Mouse (Mus musculus): ENCODE data around the gene Skida1.

The Skida1 gene

DNA sequence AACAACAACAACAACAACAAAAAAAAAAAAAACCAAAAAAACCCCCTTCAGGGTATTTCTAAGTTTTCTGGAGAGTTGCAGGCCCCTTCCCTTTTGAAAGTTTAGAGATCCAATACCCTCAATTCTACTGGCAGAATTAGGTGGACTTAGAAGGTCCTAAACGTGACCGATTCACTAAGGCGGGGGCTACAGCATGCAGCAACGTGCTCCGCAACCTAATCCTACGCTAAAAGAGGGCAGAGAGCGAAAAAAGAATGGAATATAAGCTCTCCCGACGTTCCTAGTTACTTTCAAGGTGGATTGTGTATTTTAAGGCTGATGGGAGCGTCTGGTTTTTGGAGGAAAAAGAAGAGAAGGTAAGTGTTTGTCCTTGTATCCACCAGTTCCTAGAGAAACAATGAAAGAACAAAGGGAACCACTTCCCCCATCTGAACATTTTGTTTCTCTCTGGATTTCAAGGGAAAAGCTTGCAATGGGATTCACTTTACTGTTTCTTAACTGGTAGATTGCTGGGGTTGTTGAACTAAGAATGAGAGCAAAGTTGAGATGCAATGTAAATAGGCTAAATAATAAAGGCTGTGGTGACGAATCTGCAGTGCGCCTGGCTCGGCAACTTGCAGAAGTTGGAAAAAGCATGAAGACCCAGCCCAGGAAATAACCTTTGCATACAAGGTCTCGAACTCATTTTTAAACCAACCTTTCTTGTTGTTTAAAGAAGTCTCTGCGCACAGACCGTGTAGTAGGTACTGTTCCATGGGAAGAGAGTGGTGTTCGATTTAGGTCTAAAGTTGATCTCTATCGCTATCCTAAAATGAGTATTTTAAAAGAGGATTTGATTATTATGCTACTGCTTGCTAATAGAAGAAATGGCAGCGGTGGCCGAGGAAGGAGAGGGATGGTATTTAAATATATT, 6.4 kb upstream of the Skida1 start, which contains the start of gene Mllt10:
Gene Mllt10 (plus strand): TSS at position 222 of the 913 bp plus-strand sequence.
- peak; percentile 41 for DNase-seq (ENCODE audit: low read depth)

DNA sequence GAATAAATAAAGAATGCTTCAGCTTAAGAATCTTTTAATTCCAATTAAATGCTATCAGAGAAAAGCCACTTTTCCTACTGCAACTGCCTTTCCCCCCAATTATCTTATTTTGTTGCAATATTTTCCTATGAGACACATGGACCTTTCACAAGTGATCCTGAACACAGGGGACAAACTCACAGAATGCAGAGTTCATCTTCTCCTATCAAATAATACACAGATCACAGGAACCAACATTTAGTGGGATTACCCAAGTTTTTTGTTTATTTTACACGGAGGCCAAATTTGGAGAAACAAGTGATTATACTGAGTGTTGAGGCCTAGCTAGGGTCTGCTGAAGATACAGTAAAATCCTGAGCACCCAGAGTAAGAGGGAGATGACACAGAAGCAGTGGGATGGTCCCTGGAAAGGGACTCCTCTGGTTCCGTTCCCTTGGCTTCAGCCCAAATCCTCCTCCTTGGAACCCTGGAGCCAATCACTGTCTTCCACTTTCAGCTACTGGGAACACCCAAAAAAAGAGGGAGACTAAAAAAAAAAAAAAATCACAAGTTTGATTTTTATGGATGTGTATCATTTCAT, 5.2 kb upstream of the Skida1 start:
- DNase-seq (ENCODE audit: low read depth) = no peak

DNA sequence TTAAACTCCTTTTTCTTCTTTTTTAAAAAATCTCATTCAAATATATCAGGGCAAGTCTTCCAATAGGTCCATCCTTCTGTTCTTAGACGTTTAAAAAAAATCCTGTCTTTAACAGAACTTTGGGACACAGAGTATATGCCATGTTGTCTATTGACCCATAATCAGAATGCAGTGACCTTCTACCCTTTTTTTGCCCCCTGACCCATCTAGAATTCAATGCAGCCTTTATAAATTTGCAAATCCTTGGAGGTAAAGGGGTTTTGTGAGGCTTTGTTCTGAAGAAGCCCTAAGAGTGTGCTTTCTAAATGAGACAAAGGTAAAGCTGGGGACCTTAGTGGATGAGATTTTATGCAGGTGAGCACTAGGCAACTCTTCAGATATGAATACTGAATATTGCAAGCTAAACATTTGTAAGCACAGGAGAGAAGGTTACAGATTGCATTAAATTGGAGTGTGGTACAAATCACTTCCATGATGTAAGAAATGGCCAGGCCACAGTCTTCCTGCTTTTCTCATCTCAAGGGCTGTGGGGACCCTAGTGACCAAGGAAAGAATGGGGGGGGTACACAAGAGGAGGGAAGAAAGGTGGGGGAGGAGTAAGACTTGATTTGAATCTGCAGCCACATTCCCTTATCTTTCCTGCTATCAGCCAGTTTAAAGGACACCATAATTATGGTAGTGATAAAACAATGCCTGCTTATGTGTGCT, 4.5 kb upstream of the Skida1 start:
- DNase-seq (ENCODE audit: low read depth) = no peak

DNA sequence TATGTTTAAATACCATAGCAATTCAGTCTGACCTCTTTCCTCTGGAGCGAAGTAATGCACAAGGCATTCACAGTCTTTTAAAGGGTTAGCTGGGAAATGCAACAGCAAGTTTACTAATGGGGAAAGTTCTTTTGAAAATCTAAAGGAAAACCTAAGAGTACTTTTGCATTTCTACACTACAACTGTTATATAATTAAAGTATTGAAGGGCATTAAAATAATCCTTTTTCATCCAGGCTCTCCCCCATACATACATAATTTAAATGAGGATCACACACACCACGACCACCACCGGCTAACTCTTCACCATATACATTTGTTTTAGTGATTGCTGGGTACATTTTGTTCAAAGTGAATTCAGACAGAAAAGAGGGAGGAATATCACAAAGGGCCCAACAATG, 3.7 kb upstream of the Skida1 start:
- no peak for DNase-seq (ENCODE audit: low read depth)

DNA sequence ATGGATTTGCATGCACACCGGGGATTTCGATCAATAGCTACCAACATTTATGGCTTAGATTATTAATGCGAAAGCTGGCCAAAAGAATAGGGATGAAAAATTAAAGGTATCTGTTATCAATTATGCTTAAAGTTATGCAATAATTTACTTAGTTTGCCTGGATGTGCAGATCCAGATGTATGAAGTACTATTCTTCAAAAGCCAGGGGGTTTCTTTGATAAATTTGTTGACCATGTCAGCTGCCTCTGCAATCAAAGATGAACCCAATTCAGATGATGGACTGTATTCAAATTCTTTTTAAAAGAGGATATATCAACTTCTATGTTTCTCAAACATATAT, 3.0 kb upstream of the Skida1 start:
- no peak for DNase-seq (ENCODE audit: low read depth)

DNA sequence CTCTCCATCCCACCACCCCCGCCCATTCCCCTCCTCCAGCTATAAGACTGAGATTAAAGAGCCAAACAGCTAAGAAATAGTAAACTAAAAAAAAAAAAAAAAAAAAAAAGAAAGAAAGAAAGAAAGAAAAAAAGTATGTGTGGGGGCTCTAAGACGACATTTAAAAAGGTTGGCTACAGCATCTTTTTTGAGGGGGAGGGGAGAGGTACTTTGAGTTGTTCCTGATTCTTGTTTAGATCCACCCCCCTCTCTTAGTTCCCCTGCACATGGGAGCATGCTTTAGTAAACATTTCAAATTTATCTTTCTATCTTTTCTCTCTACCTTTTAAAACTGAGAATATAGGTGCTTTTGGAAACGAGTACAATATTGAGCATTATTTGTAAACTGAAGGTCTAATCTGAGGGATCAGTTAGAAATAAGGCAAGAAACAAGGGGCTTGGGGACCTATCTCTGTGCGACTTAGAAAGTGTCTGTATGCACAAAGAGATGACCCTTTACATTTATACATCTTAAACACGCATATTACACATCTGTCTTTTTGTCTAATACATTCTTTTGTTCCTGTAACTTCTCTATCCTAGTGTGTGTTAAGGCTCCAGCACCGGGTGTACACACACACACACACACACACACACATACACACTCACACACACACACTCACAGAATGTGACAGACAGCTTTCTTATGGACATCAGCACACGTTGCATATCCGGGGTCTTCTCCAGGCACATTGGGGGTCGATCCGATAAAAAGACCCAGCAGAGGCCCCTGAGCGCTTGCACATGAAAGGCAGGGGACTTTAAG, 2.4 kb upstream of the Skida1 start:
- DNase-seq (ENCODE audit: low read depth) = peak; percentile 28

DNA sequence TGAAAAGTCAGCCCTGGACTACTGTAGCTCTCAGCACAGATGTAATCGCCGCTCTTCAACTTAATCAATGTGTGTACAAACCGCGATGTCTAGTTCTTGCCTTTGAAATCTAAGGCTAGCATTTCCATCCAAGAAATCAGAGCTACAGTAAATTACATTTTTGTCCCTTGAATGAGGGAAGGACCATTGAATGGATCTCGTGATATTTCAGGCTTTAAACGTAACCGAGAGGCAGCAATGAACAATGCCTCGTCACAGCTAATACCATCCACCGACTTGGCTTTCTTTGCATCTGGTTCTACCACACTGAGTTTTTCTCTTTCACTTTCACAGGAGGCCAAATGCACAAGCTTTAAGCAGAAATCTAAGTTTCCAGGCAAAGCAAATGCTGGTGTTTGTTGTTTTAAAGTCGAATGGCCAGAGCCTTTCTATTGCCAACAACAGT, 1.7 kb upstream of the Skida1 start:
- DNase-seq (ENCODE audit: low read depth) = peak; percentile 79

DNA sequence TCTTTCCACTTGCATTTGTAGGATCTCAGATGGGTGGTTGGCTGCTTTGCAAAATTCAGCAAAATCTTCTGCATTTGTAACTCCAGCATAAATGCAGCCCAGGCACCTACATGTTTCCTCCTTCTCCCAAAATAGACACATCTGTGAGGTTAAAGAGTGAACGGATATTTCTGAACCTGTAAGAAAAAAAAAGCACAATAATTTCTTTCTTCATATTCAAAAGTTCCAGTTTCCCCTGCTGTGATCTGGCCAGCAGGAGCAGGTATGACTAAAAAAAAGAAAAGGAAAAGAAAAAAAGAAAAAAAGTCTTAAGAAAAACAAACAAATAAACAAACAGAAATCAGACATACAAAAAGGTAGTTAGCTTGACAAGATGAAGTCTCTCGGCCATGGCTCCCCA, 1.2 kb upstream of the Skida1 start:
- DNase-seq (ENCODE audit: low read depth) = peak; percentile 29

DNA sequence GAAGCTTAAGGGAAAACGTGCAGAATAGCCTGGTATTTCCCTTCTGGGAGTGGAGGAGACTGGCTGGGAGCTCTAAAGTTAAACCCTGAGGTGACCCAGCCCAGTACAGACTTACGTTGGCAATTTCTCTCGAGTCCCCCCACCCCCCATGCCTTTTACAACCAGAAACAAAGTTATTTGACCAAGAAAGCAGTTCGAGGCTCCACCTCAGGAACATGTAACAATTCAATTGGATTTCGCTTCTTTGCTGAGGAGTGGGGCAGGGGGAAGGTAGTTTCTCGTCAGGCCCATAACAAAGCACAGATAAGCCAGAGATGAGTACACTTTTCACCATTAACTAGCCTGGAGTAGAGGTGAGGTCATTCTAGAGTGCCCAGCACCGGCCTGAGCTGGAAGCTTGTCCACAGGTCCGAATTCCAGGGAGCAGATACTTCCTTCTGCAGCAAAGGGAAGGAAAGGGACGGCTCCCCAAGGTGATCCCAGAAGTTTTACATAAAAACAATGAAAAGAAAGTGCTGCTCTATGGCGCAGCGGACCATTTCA, 499 bp upstream of the Skida1 start:
- peak; percentile 29 for DNase-seq (ENCODE audit: low read depth)

DNA sequence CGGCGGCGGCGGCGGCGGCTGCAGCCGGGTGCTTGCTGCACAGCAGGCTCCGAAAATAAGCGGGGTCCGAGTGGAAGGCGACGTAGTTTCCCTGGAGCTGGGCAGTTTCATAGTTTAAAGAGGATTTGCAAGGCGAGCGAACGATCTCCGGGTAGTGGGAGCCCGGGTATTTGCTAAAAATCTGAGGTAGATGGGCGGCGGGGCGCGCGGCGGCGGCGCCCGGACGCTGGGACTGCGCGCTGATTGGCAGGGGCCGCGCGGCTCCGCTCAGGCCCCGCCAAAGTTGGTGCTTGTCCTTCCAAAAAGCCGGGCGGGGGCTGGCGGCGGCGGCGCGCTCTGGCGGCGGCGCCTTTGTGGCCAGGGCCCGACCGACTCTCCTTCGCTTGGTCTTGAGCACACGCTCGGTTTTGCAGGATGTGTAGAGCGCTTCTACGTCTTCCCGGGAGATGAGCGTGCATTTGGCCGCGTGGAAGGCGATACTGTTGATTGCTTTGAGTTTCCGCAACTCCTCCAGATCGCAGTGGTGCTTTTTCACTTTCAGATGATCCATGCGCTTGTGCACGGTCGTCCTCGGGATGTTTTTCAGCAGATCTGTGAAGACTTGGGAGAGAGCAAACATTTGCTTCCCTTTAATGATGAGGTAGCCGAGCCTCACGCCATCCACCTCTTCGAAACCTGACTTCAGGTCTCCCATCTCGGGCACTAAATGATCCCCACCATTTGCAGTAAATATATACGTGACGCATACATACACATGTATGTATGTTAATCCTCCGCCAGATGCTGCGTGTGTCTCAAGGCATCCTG, 1.0 kb downstream of the Skida1 start:
- DNase-seq (ENCODE audit: low read depth) = peak; percentile 79

DNA sequence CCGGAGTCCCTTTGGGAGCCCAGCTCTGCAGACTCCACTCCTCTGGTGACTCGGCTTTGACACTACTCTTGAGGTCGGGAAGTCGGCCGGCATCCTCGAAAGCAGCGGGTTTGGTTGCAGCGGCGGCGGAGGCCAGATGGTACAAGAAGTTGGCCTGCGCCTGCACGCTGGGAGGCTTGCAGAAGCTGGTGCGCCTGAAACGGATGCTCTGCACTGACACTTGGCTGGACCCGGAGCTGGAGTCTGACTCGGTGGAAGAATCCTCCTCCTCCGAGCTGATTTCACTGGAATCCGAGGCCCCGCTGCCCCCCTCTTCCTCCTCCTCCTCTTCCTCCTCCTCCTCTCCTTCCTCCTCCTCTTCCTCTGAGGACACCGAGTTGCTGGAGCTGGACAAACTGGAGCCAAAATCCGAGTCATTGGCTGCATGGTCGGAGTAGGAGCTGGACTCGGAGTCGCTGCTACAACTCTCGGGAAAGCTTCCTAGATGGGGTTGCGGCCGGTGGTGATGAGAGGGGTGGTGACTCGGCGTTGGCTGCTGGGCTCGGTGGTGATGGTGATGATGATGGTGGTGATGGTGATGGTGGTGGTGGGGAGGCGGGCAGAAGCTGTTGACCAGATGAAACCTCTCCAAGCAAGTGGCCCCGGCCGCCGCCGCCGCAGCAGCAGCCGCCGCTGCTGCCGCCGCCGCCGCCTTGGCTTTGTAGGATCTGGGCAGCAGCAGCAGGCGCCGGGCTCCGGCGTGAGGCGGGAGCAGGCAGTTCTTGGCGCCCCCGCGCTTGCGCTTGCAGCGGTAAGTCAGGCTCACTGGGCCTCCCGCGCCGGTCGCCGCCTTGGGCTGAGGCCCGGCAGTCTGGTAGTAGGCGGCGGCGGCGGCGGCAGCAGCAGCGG, 1.8 kb downstream of the Skida1 start:
- peak; percentile 74 for DNase-seq (ENCODE audit: low read depth)

DNA sequence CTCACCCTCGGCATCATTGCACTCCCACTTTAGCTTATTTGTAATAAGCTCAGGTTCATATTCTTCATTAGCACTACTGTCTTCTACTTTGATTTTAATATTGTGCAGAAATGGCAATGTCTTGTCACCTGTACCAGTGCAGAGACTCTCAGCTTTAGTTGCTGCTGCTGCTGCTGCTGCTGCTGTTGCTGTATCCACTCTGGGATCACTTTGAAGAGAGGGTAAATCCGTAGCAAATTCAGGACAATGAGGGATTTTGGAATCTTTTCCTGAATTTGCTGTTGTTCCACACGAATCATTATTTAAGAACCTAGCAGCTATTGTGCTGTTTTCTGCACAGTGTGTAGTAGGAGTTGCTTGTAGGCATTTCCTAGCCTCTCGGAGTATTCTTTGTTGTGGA, 2.7 kb downstream of the Skida1 start:
- DNase-seq (ENCODE audit: low read depth) = no peak

DNA sequence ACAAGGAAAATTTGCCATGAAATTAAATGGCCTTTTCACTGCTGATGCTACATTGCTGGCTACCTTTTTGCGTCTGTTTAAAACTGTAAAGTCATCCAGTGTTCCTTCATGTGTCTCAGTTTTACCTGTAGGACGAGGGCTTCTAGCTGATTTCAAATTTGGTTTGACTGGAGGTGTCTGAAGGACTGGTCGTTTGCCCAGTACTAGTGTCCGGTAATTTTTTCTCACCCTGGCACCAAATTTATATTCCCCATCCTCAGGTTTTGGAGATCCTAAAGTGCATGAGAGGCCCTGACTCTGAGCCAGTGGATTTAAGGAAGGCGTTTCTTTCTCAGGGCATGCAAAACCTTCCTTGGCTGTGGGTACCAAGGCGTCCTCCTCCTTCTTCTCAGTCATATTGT, 3.1 kb downstream of the Skida1 start:
- DNase-seq (ENCODE audit: low read depth) = peak; percentile 22

DNA sequence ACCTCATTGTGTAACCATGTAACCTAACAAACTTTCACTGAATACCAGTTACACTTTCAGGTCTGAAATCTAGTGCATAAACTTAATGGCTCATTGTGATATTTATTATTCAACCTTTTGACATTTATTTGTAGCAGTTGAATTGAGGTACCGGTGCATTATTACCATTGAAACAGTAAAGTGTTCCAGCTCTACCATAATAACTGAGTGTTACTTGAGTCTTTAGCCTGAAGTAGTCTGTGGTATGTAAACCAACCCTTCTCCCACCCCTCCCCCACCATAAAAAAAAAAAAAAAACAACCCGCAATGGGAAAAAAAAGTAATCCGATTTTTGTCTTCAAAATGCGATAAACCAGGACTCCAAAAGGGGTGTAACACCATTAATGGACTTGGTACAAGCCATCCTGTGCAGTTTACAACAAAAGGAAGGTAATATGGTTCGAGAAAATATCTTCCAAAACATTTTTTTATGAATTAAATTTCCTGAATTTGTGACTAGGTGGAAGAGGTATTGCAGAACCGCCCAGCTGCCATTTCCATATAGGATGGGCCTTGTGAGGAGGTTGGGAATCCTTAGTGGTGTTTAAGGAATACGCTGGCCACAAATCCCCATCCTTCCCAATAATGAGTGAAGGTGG, 3.6 kb downstream of the Skida1 start:
- DNase-seq (ENCODE audit: low read depth) = no peak

DNA sequence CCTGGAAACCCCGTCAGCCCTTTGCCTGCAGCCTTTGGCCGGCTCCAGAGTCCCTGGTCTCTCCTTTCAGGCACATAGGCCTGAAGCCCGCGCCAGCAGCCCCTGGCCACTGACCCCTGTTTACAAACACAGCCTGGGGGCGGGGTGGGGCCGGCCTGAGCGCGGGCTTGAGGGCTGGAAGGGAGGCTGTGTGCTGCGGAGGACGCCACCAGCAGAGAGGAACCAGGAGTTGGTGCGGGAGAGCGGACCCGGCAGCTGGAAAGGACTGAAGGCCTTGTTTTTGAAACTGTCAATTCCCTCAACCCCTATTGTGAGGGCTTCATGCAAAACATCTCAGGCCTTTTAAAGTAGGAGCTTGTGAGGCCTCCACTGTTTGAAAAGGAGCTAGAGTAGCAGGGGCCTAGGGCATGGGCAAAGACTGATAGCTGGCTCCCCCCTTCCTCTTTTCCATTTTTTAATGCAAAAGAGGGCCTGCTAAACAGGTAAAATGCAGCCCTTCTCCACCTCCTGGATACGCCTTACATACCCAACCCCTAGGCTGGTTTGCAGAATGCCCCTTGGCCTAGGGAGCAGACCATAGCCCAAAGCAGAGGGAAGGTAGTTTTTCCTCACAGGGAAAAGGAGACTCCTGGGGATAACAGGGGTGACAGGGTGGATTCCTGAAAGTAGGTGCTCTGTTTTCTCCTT, 7.5 kb downstream of the Skida1 start:
- DNase-seq (ENCODE audit: low read depth) = no peak

DNA sequence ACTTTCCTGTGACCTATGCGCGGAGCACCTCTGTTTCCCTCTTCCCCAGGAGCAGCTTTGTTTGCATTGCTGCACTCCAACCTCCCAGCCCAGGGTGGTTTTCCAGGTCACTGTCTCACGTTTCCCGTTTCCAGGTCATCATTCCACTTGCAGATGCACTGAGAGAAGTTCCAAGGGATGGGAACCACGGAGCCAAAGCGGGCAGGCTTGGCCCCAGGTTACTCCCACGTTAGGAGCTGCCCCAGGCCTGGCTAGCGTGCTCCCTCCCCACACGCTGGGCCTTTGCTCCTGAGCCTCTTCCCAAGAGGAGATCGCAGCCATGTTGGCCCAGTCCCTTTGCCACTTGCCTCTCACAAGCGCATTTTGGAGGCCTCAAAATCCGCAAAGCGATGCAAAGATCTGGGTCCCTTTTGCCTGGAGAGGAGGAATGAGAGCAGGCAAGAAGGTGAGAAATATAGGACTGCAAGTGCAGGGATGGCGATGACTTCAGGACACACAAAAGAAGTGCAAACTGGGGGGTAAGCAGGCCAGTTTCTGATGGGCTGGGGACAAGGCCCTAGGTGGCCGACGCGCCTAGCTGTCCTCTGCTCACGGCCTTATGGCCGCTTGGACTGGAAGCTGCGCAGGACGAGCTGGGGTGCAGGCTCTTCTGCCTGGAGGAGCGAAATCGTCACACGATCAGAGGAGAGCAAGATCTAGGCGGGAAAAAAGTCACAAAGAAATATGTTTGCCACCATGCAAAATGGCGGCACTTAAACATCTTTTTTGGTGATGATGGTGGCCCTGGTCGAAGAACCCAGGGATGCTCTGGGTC, 8.3 kb downstream of the Skida1 start:
- no peak for DNase-seq (ENCODE audit: low read depth)

DNA sequence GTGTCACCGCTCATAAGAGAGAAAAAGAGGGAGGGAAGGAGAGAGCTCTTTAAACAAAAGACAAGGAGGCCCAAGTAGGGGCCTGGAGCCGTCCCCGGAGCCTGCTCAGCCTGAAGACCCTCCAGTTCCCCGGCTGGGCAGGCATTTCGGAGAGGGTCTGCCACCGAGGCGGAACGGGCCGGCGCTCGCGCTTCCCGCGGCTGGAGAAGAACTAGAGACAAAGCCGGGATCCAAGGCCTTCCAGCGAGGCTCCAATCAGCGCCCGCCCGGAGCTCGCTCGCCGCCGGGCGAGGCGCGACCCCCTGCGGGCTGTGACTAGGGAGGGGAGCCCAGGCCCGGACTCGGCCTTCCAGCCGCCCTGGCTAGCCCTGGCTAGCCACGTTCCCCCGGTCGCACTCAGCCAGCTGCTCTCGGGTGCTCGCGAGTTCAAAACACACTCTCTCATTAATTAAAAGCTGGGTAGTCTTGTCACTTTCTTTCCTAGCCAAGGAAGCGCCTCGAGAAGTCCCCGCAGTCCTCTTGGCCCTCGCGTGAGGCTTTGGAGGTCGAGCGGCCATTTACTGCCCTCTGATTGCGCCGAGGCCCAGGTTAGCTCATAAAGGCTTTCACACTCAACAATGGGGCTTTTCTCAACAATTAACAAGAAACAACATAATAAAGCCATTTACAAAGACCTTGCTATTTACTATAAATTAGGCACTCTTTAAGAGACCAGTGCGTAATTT, 9.1 kb downstream of the Skida1 start:
- no peak for DNase-seq (ENCODE audit: low read depth)

Measured in induced T-regulatory cell, adult 2 months (primary cell).